Mouse (Mus musculus): ENCODE measurements around the gene Trp53tg5. TPM values are rescaled to one million over a fixed set of nuclear protein-coding genes. Genes with fewer than 3 reads are reported as not detected.

The Trp53tg5 gene
- total and polyA plus RNA-seq, 2 experiments = not detected

DNA sequence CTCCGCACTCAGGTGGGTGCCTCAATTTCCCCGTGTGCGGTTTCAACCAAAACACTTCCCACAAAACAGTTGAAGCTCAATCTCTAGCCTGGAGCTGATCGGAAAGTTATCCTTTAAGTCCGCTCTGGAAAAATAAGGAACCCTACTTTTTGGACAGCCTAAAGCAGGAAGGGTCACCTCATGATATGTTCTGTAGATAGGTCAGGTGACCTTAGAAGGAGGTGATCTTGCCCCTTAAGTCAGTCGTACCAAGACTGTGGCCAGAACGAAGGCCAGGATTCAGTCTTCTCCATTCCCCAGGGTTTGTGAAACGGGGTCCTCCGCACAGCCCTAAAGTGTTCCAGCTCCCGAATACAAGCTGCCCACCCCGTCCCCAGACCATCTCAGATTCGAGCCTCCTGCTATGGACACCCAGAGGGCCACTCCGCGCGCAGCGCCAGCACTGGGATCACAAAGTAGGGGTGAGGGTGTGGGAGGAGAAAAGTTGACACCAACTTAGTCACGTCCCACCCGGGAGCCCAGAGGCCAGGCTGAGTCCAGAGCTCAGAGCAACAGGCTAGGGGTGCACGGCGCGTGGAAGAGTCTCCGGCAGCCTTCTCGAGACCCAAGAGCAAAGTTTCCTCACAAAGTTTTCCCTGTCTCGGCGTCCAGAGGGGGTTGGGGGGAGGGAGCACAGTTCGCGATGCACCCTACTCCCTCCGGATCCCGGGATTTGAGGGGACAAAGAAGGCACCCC, 31.0 kb downstream of the Trp53tg5 start:
- WGBS = 1% methylated on average over 29 of the region's 29 CpGs
- Histone ChIP-seq H3K27ac (replicated peaks; ENCODE audit: insufficient read depth, low read depth, low read length) (peak overlapping the region; percentile 80), H3K36me3 (ENCODE audit: control insufficient read depth, insufficient read depth, low read length) (peaks cover 15% of the 10 kb centered on the region; the same call in 1 of the 2 replicates), H3K27me3 (ENCODE audit: control insufficient read depth, insufficient read depth, low read length) (no peaks in the 10 kb centered on the region), H3K4me3 (ENCODE audit: insufficient read depth, low read depth, low read length) (peak overlapping the region; percentile 75), H3K9ac (ENCODE audit: low read depth, low read length) (peak overlapping the region; percentile 91), H3K79me2 (ENCODE audit: control insufficient read depth, insufficient read depth, low read length) (peaks cover 27% of the 10 kb centered on the region), H3K4me1 (ENCODE audit: control insufficient read depth, insufficient read depth, low read length) (peaks cover 10% of the 10 kb centered on the region; the same call in 1 of the 2 replicates)
- TF ChIP-seq CTCF (IDR thresholded peaks at IDR 0.05; ENCODE audit: low read depth, low read length) (no peak; the same call in 1 of the 2 replicates), POLR2A (IDR thresholded peaks at IDR 0.05; ENCODE audit: extremely low read depth, insufficient read depth, low read length) (no peak)
- DNase-seq (ENCODE audit: extremely low read depth, low read depth, low spot score) = peak; percentile 43

DNA sequence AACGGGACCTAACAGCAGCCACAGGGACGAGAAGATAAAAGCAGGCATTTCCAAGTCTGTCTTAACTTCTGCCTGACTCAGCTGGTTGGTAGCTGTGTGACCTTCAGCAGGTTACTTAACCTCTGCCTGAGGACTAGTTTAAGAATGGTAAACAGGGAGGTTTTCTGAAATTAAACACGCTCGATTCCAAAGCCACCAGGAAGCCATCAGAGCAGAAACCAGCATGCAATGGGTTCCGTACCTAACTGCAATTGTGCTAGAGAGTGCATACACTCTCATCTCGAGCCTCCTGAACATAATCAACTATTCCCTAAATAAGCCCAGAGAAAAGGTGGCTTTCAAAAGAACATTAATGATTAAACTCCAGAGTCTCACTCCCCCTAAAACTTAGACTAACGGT, 31.8 kb downstream of the Trp53tg5 start:
- 20% methylated on average over 7 of the region's 7 CpGs for WGBS
- Histone ChIP-seq H3K36me3 (ENCODE audit: control insufficient read depth, insufficient read depth, low read length) (peaks cover 15% of the 10 kb centered on the region; the same call in 1 of the 2 replicates), H3K27ac (replicated peaks; ENCODE audit: insufficient read depth, low read depth, low read length) (peak overlapping the region; percentile 80), H3K9ac (ENCODE audit: low read depth, low read length) (peak overlapping the region; percentile 91), H3K4me3 (ENCODE audit: insufficient read depth, low read depth, low read length) (peak overlapping the region; percentile 75), H3K27me3 (ENCODE audit: control insufficient read depth, insufficient read depth, low read length) (no peaks in the 10 kb centered on the region), H3K4me1 (ENCODE audit: control insufficient read depth, insufficient read depth, low read length) (peaks cover 9% of the 10 kb centered on the region; the same call in 1 of the 2 replicates), H3K79me2 (ENCODE audit: control insufficient read depth, insufficient read depth, low read length) (peaks cover 33% of the 10 kb centered on the region)
- TF ChIP-seq POLR2A (IDR thresholded peaks at IDR 0.05; ENCODE audit: extremely low read depth, insufficient read depth, low read length) (0 out of 2 replicates have a peak, but pooled peaks have one; percentile 20), CTCF (IDR thresholded peaks at IDR 0.05; ENCODE audit: low read depth, low read length) (no peak)
- DNase-seq (ENCODE audit: extremely low read depth, low read depth, low spot score) = peak; percentile 51

DNA sequence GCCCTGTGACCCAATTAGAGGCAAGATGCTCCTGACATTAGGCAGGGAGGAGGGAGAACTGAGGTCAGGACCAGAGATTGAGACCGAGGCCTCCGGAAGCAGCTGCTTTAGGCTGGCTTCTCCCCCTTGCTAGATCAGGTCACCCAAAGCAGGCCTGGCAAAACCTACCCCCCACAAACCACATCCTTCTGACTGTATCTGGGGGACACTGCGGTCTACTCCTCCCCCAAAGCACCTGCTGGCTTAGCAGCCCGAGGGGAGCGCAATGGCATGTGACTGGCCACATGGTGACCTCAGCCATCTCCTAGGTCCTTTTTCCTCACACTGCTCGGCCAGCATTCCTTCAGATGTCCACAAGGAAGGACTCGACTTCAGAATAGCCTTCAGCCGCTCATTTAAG, 32.4 kb downstream of the Trp53tg5 start:
- Histone ChIP-seq H3K4me3 (ENCODE audit: insufficient read depth, low read depth, low read length) (peak overlapping the region; percentile 75), H3K9ac (ENCODE audit: low read depth, low read length) (peak overlapping the region; percentile 91), H3K4me1 (ENCODE audit: control insufficient read depth, insufficient read depth, low read length) (peaks cover 11% of the 10 kb centered on the region; the same call in 1 of the 2 replicates), H3K79me2 (ENCODE audit: control insufficient read depth, insufficient read depth, low read length) (peaks cover 39% of the 10 kb centered on the region), H3K36me3 (ENCODE audit: control insufficient read depth, insufficient read depth, low read length) (peaks cover 15% of the 10 kb centered on the region; the same call in 1 of the 2 replicates), H3K27ac (replicated peaks; ENCODE audit: insufficient read depth, low read depth, low read length) (peak overlapping the region; percentile 80), H3K27me3 (ENCODE audit: control insufficient read depth, insufficient read depth, low read length) (no peaks in the 10 kb centered on the region)
- peak; percentile 44; the same call in 1 of the 2 replicates for TF ChIP-seq POLR2A (IDR thresholded peaks at IDR 0.05; ENCODE audit: extremely low read depth, insufficient read depth, low read length)
- TF ChIP-seq CTCF (IDR thresholded peaks at IDR 0.05; ENCODE audit: low read depth, low read length) = peak; percentile 2; the same call in 1 of the 2 replicates
- 12% methylated on average over 8 of the region's 8 CpGs for WGBS
- peak; percentile 52 for DNase-seq (ENCODE audit: extremely low read depth, low read depth, low spot score)

DNA sequence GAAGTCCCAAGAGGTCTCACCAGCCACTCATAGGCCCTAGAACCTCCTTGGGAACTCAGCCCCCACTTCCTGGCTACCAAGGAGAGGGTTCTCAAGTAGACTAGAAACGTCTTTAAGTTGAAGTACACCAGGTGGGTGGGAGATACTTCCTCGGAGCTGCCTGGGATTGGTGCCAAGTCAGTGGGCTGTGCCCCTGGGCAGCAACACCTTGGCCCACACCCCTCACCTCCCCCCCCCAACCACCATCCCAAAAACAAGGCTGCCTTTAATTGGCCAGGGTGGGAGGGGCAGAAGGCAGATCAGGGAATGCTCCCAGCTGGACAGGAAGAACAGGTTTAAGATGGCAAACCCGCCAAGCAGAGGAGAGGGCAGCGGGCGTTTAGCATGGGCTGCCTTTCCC, 33.2 kb downstream of the Trp53tg5 start:
- DNase-seq (ENCODE audit: extremely low read depth, low read depth, low spot score) = peak; percentile 60
- Histone ChIP-seq H3K27ac (replicated peaks; ENCODE audit: insufficient read depth, low read depth, low read length) (peak overlapping the region; percentile 80; the same call in 1 of the 2 replicates), H3K4me1 (ENCODE audit: control insufficient read depth, insufficient read depth, low read length) (peaks cover 15% of the 10 kb centered on the region; the same call in 1 of the 2 replicates), H3K9ac (ENCODE audit: low read depth, low read length) (peak overlapping the region; percentile 37), H3K4me3 (ENCODE audit: insufficient read depth, low read depth, low read length) (peak overlapping the region; percentile 75), H3K79me2 (ENCODE audit: control insufficient read depth, insufficient read depth, low read length) (peaks cover 44% of the 10 kb centered on the region), H3K27me3 (ENCODE audit: control insufficient read depth, insufficient read depth, low read length) (no peaks in the 10 kb centered on the region), H3K36me3 (ENCODE audit: control insufficient read depth, insufficient read depth, low read length) (peaks cover 15% of the 10 kb centered on the region; the same call in 1 of the 2 replicates)
- WGBS = 15% methylated on average over 5 of the region's 5 CpGs
- TF ChIP-seq POLR2A (IDR thresholded peaks at IDR 0.05; ENCODE audit: extremely low read depth, insufficient read depth, low read length) (0 out of 2 replicates have a peak, but pooled peaks have one; percentile 28), CTCF (IDR thresholded peaks at IDR 0.05; ENCODE audit: low read depth, low read length) (0 out of 2 replicates have a peak, but pooled peaks have one; percentile 1)

DNA sequence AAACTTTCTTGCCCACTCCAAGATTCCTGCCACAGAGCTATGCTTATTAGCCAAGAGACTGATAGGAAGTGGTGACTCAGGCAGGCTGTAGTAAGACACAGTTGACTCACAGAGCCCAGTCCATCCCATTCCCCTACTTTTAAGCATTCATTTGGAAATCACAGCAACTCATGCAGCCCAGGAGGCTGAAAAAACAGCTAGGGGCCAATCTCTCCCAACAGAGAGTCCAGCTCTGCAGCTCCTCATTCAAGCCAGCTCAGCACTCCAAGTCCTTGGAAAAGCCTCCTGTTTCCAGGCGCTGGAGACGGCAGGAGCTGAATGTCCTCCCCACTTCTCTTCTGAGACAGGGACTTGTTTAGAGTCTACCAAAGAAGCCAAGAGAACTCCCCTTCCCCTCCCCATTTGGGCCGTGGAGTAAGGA, 34.5 kb downstream of the Trp53tg5 start:
- DNase-seq (ENCODE audit: extremely low read depth, low read depth, low spot score) = peak; percentile 57
- Histone ChIP-seq H3K4me1 (ENCODE audit: control insufficient read depth, insufficient read depth, low read length) (peaks cover 21% of the 10 kb centered on the region), H3K79me2 (ENCODE audit: control insufficient read depth, insufficient read depth, low read length) (peaks cover 50% of the 10 kb centered on the region), H3K9ac (ENCODE audit: low read depth, low read length) (peak overlapping the region; percentile 31), H3K36me3 (ENCODE audit: control insufficient read depth, insufficient read depth, low read length) (peaks cover 15% of the 10 kb centered on the region; the same call in 1 of the 2 replicates), H3K27ac (replicated peaks; ENCODE audit: insufficient read depth, low read depth, low read length) (peak overlapping the region; percentile 59), H3K27me3 (ENCODE audit: control insufficient read depth, insufficient read depth, low read length) (no peaks in the 10 kb centered on the region), H3K4me3 (ENCODE audit: insufficient read depth, low read depth, low read length) (peak overlapping the region; percentile 75)
- WGBS = 12% methylated on average over 3 of the region's 3 CpGs
- no peak for TF ChIP-seq CTCF (IDR thresholded peaks at IDR 0.05; ENCODE audit: low read depth, low read length)
- no peak for TF ChIP-seq POLR2A (IDR thresholded peaks at IDR 0.05; ENCODE audit: extremely low read depth, insufficient read depth, low read length)

Data from liver, adult 2 months (tissue).